Mouse (Mus musculus): ENCODE data around the gene Sprtn. TPM values are rescaled to one million over a fixed set of nuclear protein-coding genes. Genes with fewer than 3 reads are reported as not detected.
A peak's percentile ranks its signal among the peaks of the same experiment; 100 is the strongest.

The Sprtn gene
- total and polyA plus RNA-seq, 3 experiments: 27.2 to 31.8 TPM; not detected in 1

DNA sequence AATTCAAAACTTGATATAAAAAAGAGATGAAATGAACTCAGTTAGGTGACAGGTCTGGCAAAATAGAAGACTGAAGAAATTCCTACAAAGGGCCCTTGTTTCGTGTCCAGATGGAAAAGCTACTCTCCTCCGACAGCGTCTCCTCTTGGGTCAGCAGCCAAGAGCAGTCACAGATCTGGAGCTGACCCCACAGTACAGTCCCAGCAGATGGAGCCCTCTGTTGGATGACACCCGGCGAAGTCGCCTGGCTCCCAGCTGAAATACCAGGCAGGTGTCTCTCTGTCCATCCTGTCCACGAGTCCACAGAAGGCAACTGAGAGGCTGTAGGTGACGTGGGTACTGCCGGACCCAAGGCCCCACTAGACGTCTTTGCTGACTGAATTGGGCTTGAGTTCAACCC, 12.7 kb downstream of the Sprtn start:
- Histone ChIP-seq H3K27ac (ENCODE audit: control insufficient read depth, low read depth, low read length) (no peak overlapping the region), H3K4me3 (ENCODE audit: control insufficient read depth in 1 of 2, insufficient read depth in 1 of 2, low read depth in 2 of 2, low read length in 2 of 2) (no peak overlapping the region), H3K9me3 (replicated peaks; ENCODE audit: insufficient read depth, low read length) (no peaks in the 10 kb centered on the region), H3K27me3 (ENCODE audit: control insufficient read depth in 1 of 2, insufficient read depth in 2 of 2, low read length in 2 of 2) (no peaks in the 10 kb centered on the region), H3K4me1 (ENCODE audit: control insufficient read depth in 1 of 2, insufficient read depth in 2 of 2, low read length in 2 of 2) (peaks cover 0 to 13% of the 10 kb centered on the region in 2 experiments; a peak in 2 of 4 replicates), H3K36me3 (ENCODE audit: control insufficient read depth in 1 of 2, insufficient read depth in 2 of 2, low read length in 2 of 2) (peaks cover 7 to 11% of the 10 kb centered on the region in 2 experiments), H3K9ac (ENCODE audit: control insufficient read depth, low read depth, low read length, poor library complexity, severe bottlenecking) (no peak overlapping the region), H3K79me2 (ENCODE audit: control insufficient read depth, insufficient read depth, low read length, poor library complexity) (peaks cover 5% of the 10 kb centered on the region; the same call in 1 of the 2 replicates)
- TF ChIP-seq RAD21 (IDR thresholded peaks at IDR 0.05; ENCODE audit: low read depth, low read length) (no peak), NRF1 (IDR thresholded peaks at IDR 0.05; ENCODE audit: insufficient read depth, low read depth, low read length, poor library complexity, severe bottlenecking) (no peak), POLR2AphosphoS2 (IDR thresholded peaks at IDR 0.05; ENCODE audit: low read length) (no peak), ETS1 (IDR thresholded peaks at IDR 0.05; ENCODE audit: low read depth, low read length) (no peak), JUND (IDR thresholded peaks at IDR 0.05; ENCODE audit: low read depth, low read length) (no peak), ELF1 (IDR thresholded peaks at IDR 0.05; ENCODE audit: low read depth, low read length) (no peak), CTCF (IDR thresholded peaks at IDR 0.05 in 2 of 3, conservative IDR thresholded peaks at IDR 0.05 in 1 of 3; ENCODE audit: control insufficient read depth in 1 of 3, insufficient read depth in 1 of 3, low read depth in 2 of 3, low read length in 3 of 3, poor library complexity in 1 of 3, severe bottlenecking in 1 of 3) (no peak), BHLHE40 (IDR thresholded peaks at IDR 0.05; ENCODE audit: borderline replicate concordance, low read depth, low read length) (no peak), SIN3A (IDR thresholded peaks at IDR 0.05; ENCODE audit: low read length) (no peak), ZC3H11A (IDR thresholded peaks at IDR 0.05; ENCODE audit: low read depth, low read length) (no peak), TCF12 (IDR thresholded peaks at IDR 0.05; ENCODE audit: low read depth, low read length) (no peak), POLR2AphosphoS5 (IDR thresholded peaks at IDR 0.05; ENCODE audit: borderline replicate concordance, low read depth, low read length) (no peak)
- DNase-seq (ENCODE audit: low read depth, low spot score): no peak

DNA sequence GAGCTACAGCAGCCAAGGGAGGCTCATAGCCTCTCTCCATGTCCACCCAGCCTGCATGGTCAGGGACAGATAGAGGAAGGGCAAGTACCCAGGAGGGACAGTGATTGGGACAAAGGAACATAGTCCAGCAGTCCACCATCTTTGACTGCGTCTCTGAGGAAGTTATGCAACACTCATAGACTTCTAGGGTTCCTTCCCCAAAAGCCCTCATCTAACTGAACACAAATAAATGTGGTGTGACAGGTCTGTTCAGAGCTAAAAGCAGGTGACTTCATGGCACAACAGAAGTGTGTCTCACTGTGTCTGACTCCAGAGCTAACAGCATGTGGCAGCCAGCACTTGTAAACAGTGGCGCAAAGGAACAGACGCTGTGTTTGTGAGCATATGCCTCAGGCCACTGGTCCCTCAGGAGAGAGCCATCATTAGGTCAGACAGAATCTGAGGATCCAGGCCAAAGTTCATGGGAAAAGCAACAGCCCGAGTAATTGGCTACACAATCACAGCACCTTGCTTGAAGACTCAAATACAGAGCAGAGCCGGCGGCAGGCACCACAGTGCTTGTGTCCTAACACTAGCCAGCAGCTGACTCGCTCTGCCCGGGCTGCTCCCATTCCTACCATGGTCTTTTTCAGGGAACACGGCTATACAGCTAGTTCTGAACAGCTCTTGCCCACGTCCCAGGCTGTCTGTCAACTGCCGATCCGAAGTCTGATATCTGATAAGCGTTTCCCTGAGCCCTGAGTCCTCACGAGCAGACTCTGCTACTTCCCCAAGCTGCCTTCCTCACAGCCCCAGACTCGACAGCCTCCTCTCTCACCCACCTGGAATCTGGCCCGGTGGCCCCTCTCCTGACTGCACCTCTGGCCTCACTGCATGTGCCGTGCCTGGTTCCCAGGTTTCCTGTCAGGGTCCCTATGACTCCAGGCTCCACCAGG, 14.5 kb downstream of the Sprtn start:
- TF ChIP-seq USF1 (IDR thresholded peaks at IDR 0.05; ENCODE audit: low read depth, low read length) (no peak), JUND (IDR thresholded peaks at IDR 0.05; ENCODE audit: low read depth, low read length) (no peak), POLR2AphosphoS2 (IDR thresholded peaks at IDR 0.05; ENCODE audit: low read length) (no peak), TBP (IDR thresholded peaks at IDR 0.05; ENCODE audit: low read depth, low read length) (no peak), NELFE (IDR thresholded peaks at IDR 0.05; ENCODE audit: low read depth, low read length) (no peak), SIN3A (IDR thresholded peaks at IDR 0.05; ENCODE audit: low read length) (no peak), CTCF (IDR thresholded peaks at IDR 0.05 in 2 of 3, conservative IDR thresholded peaks at IDR 0.05 in 1 of 3; ENCODE audit: control insufficient read depth in 1 of 3, insufficient read depth in 1 of 3, low read depth in 2 of 3, low read length in 3 of 3, poor library complexity in 1 of 3, severe bottlenecking in 1 of 3) (no peak), SMC3 (IDR thresholded peaks at IDR 0.05; ENCODE audit: low read depth, low read length) (no peak), E2F4 (IDR thresholded peaks at IDR 0.05; ENCODE audit: borderline replicate concordance, low read depth, low read length) (no peak), KAT2A (conservative IDR thresholded peaks at IDR 0.05; ENCODE audit: low read depth, low read length) (no peak), GATA1 (IDR thresholded peaks at IDR 0.05; ENCODE audit: low read depth, low read length) (peak; percentile 58), NRF1 (IDR thresholded peaks at IDR 0.05; ENCODE audit: insufficient read depth, low read depth, low read length, poor library complexity, severe bottlenecking) (no peak), BHLHE40 (IDR thresholded peaks at IDR 0.05; ENCODE audit: borderline replicate concordance, low read depth, low read length) (peak; percentile 64; the same call in 1 of the 2 replicates), MAFK (IDR thresholded peaks at IDR 0.05; ENCODE audit: borderline replicate concordance, low read depth, low read length) (no peak), ZC3H11A (IDR thresholded peaks at IDR 0.05; ENCODE audit: low read depth, low read length) (no peak), MYC (IDR thresholded peaks at IDR 0.05; ENCODE audit: low read depth, low read length) (no peak), CHD2 (IDR thresholded peaks at IDR 0.05; ENCODE audit: low read length) (no peak)
- DNase-seq (ENCODE audit: low read depth, low spot score): peak; percentile 54
- no peak overlapping the region for H3K4me3 ChIP-seq (ENCODE audit: control insufficient read depth in 1 of 2, insufficient read depth in 1 of 2, low read depth in 2 of 2, low read length in 2 of 2)
- peaks cover 5 to 11% of the 10 kb centered on the region in 2 experiments for H3K36me3 ChIP-seq (ENCODE audit: control insufficient read depth in 1 of 2, insufficient read depth in 2 of 2, low read length in 2 of 2)
- H3K79me2 ChIP-seq (ENCODE audit: control insufficient read depth, insufficient read depth, low read length, poor library complexity): no peaks in the 10 kb centered on the region
- peaks cover 0 to 13% of the 10 kb centered on the region in 2 experiments; a peak in 2 of 4 replicates for H3K4me1 ChIP-seq (ENCODE audit: control insufficient read depth in 1 of 2, insufficient read depth in 2 of 2, low read length in 2 of 2)
- no peak overlapping the region for H3K27ac ChIP-seq (ENCODE audit: control insufficient read depth, low read depth, low read length)
- no peaks in the 10 kb centered on the region for H3K27me3 ChIP-seq (ENCODE audit: control insufficient read depth in 1 of 2, insufficient read depth in 2 of 2, low read length in 2 of 2)
- no peak overlapping the region for H3K9ac ChIP-seq (ENCODE audit: control insufficient read depth, low read depth, low read length, poor library complexity, severe bottlenecking)
- no peaks in the 10 kb centered on the region for H3K9me3 ChIP-seq (replicated peaks; ENCODE audit: insufficient read depth, low read length)

Data from MEL (cell line).